Mouse (Mus musculus) inflammation-experienced regulatory T-cells (primary cell): ENCODE measurements around the gene Gm5580. TPM values are rescaled to one million over a fixed set of nuclear protein-coding genes. Genes with fewer than 3 reads are reported as not detected.

Experiments used
- polyA plus RNA-seq, 2 experiments: library from polyadenylated mRNA; unstranded; fragments of 100-300 nt; shearing (Covaris generic); gene quantifications; one replicate each; pipeline ENCODE4 v1.2.1; 2017

Gm5580 gene
- polyA plus RNA-seq: under 1 TPM; 0.26 to 0.35 TPM

DNA sequence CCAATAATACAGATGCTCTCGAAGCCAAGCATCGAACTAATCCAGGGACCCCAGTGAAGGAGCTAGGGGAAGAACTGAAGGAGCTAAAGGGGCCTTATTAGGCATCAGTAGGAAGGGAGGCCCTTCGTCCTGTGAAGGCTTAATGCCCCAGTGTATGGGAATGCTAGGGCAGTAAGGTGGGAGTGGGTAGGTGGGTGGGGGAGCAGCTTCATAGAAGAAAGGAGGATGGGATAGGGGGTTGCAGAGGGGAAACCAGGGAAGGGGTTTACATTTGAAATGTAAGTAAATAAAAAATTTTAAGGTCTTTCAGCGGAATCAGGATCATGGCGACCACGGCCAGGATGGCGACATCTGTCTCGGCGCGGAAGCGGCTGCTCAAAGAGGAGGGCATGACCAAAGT is at the start of gene Gm5580:
Gene Gm5580 (plus strand): TSS at position 301 of the 400 bp plus-strand sequence.

DNA sequence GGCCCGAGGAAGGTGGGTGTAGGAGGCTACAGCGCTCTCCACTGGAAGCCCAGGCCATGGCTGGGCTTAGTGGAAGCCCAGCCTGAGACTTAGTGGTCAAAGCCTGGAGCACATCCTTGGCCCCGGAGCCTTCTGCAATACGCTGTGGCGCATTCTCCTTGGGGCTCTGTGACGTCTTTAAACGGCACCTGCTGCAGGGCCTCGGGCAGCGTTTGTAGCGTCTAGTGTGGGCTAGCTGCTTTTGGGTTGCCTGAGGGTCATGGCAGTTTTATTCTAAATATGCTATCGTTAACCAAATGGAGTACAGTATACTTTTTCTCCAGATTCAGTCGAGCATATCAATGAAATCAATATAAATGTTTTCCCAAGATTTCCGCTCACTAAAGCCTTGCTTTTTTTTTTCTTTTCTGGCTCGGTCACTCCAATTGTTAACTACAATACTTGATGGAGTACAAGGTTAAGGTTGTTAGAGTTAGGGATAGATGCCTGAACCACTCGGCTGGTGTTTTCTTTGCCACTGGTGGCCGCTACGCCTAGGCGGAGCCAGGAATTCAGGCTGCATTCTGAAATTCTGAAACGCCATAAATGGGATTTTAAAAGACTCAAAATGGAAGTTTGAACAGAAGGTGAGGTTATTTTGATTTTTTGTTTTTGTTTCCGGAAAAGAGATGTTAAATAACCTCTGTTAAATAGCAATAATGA is 44.5 kb upstream of the Gm5580 start, which contains the start of gene Olfr212:
Gene Olfr212 (plus strand): TSS at position 215 of the 702 bp plus-strand sequence.

DNA sequence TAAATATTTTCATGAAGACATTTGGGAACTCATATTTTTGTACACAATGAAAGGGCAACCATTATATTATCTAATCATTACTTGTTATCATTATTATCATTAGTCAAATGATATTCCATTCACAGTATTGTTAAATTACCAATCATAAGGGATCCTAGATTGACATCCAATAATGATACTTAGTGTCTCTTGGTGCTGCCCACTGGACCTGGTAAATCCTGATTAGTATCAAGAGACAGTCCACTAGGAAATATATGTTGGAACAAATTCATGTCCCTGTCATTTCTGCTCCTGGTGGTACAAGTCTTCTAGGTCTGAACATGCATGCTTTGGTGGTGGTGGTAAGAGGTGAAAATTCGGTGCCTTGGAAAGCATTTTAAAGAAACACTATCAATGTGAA is 12.8 kb upstream of the Gm5580 start, which contains the start of gene Olfr213:
Gene Olfr213 (plus strand): TSS at position 301 of the 400 bp plus-strand sequence.

DNA sequence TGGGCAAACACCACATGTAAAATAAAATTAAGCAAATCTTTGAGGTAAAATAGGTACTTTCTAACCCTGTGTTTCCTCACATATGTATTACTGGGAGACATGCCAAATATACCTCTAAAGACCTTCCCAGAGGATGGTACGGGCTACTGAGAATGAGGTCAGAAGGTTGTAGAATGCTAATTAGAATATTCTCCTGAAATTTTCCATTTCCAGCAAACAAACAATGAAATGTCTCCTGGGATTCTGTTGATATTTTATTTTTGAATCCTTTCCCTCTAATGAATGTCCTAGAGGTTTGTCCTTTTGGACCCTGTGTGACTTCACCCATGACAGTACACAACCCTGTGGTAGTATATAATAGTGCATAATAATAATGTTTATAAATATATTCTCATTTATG is 3.0 kb downstream of the Gm5580 start, which contains the start of gene Olfr214:
Gene Olfr214 (plus strand): TSS at position 301 of the 400 bp plus-strand sequence.

GRCm38 (mm10) chr6:116584095-116584494 is 33.2 kb downstream of the Gm5580 start, which contains the start of gene Olfr215:
Gene Olfr215, minus strand, starts transcription at chr6:116584195.

Other genes with a start within 250 kb of the Gm5580 start
- gene March8, start 213.1 kb upstream of the Gm5580 start, polyA plus RNA-seq: 1 to 10 TPM in 1 of 2 experiments, under 1 TPM in 1; 0.52 to 3.1 TPM
- 1 to 10 TPM in 1 of 2 experiments, under 1 TPM in 1; 0.11 to 1.5 TPM for gene Alox5, start 90.0 kb upstream of the Gm5580 start, polyA plus RNA-seq
- not detected for gene Olfr211, start 62.0 kb upstream of the Gm5580 start, polyA plus RNA-seq
- gene Olfr212, start 44.6 kb upstream of the Gm5580 start, polyA plus RNA-seq: under 1 TPM; 0.19 to 0.38 TPM
- not detected for gene Olfr213, start 12.7 kb upstream of the Gm5580 start, polyA plus RNA-seq
- under 1 TPM in 1 of 2 experiments, not detected in 1; 0.65 TPM for gene Olfr214, start 3.1 kb downstream of the Gm5580 start, polyA plus RNA-seq
- gene Olfr215, start 33.1 kb downstream of the Gm5580 start, polyA plus RNA-seq: under 1 TPM in 1 of 2 experiments, not detected in 1; 0.40 TPM
- 10 to 100 TPM; 23.9 to 32.9 TPM for gene Zfp422, start 77.9 kb downstream of the Gm5580 start, polyA plus RNA-seq
- gene Depp1, start 99.5 kb downstream of the Gm5580 start, polyA plus RNA-seq: not detected
- 1 to 10 TPM; 3.0 to 5.0 TPM for gene Rassf4, start 122.8 kb downstream of the Gm5580 start, polyA plus RNA-seq
- gene Tmem72, start 165.8 kb downstream of the Gm5580 start, polyA plus RNA-seq: under 1 TPM; 0.02 to 0.17 TPM